Mouse (Mus musculus) midbrain, embryonic 14.5 days (tissue): ENCODE measurements around the gene Plk4. TPM values are rescaled to one million over a fixed set of nuclear protein-coding genes. Genes with fewer than 3 reads are reported as not detected.

Experiments used
- ATAC-seq: fragments of 200-750 bp; cut with Nextera tagmentation; 2 replicates; pipeline ENCODE4 v1.8.0; 2017; ENCODE audit warnings: moderate number of reproducible peaks, moderate library complexity; ENCODE audit not compliant: low FRiP score, low TSS enrichment
- DNase-seq: peaks from one replicate; pipeline ENCODE4 v3.0.0-alpha.2; 2015
- H3K27ac ChIP-seq: fragments of 300-500 bp; sonication (generic); replicated peaks from 2 replicates; pipeline ENCODE4 v1.5.1; 2014; ENCODE audit warnings: mild to moderate bottlenecking, low read depth, low read length, moderate library complexity
- H3K27me3 ChIP-seq: fragments of 300-500 bp; sonication (generic); 2 replicates; pipeline ENCODE4 v1.6.1; 2014; ENCODE audit warnings: low read length, control low read depth, mixed read lengths; ENCODE audit not compliant: control insufficient read depth, insufficient read depth
- H3K36me3 ChIP-seq: fragments of 300-500 bp; sonication (generic); 2 replicates; pipeline ENCODE4 v1.6.1; 2014; ENCODE audit warnings: low read length, control low read depth; ENCODE audit not compliant: control insufficient read depth, insufficient read depth
- H3K4me1 ChIP-seq: fragments of 300-500 bp; sonication (generic); 2 replicates; pipeline ENCODE4 v1.6.1; 2014; ENCODE audit warnings: mild to moderate bottlenecking, antibody characterized with exemption, low read length, control low read depth; ENCODE audit not compliant: control insufficient read depth, insufficient read depth
- H3K4me2 ChIP-seq: fragments of 300-500 bp; sonication (generic); 2 replicates; pipeline ENCODE4 v1.6.1; 2014; ENCODE audit warnings: mild to moderate bottlenecking, low read length, moderate library complexity
- H3K4me3 ChIP-seq: fragments of 300-500 bp; sonication (generic); replicated peaks from 2 replicates; pipeline ENCODE4 v1.5.1; 2014; ENCODE audit warnings: low read depth, low read length
- H3K9ac ChIP-seq: fragments of 300-500 bp; sonication (generic); replicated peaks from 2 replicates; pipeline ENCODE4 v1.6.1; 2014; ENCODE audit warnings: mild to moderate bottlenecking, low read length, moderate library complexity
- H3K9me3 ChIP-seq: fragments of 300-500 bp; sonication (generic); 2 replicates; pipeline ENCODE4 v1.6.1; 2016; ENCODE audit warnings: low read length, control low read depth, mixed read lengths; ENCODE audit not compliant: control insufficient read depth
- WGBS: fragments of 180-500 bp; shearing (Covaris S2); extraction: QIAGEN DNeasy Blood & Tissue Kit; methylation state at CpG from one replicate; pipeline ENCODE4 v1.1.7; 2014; 5-methylcytosine and 5-hydroxymethylcytosine counted together
- polyA plus RNA-seq: library from polyadenylated mRNA; unstranded; fragments of >200 nt; fragmentation: Nextera tagmentation; extraction: Ambion mirVana; gene quantifications from 2 replicates; pipeline ENCODE4 v1.2.1, GENCODE M21; 2014

Plk4 gene
- polyA plus RNA-seq = 10.5 and 16.3 TPM in 2 replicates

DNA sequence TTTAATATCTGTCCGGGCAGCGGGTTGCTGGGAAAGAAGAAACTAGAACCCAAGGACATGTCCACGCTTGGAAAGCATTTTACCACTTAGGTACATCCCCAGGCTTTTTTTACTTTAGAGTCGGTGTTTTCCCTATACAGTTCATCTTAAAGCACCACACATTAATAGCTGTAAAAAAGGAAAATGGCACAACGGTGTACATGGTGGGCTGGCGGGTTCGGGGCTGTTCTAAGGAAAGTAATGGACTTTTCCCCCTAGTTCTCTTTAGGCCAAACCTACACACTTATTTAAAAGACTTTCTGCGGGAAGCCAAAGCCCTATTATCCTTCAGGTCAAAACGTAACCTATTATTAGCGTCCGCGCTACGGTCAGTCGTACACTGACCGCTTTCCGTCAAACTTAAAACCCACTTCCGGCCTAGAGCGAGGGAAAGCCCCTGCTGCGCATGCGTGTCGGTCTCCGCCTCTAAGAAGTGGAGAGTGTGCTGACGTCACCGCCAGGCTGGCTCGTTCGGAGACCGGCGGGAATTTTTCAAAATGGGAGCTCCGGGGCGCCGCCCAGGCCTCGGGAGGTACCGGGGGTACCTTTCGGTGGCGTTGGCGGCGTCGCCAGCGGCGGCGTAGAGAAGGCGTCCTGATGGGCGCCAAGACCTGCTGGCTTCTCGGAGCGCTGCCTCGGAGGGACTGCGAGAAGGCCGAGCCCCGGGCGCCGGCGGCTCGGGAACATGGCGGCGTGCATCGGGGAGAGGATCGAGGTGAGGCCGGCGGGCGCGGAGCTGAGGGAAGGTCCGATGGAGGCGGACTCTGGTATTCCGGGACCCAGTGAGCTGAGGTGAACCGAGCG lies at the start of gene Plk4:
Gene Plk4 (plus strand): TSS at position 490 of the 843 bp plus-strand sequence.
- H3K4me1 ChIP-seq = no peaks in the 10 kb centered on the region; the same call in 1 of the 2 replicates
- no peaks in the 10 kb centered on the region for H3K27me3 ChIP-seq
- peak within 1 kb of the TSS; percentile 96 for H3K4me3 ChIP-seq
- H3K4me2 ChIP-seq = peak within 1 kb of the TSS; percentile 97
- 2% methylated on average over 66 of the region's 66 CpGs for WGBS
- H3K9me3 ChIP-seq = no peaks in the 10 kb centered on the region
- H3K27ac ChIP-seq = peak within 1 kb of the TSS; percentile 26; the same call in 1 of the 2 replicates
- no peaks in the 10 kb centered on the region for H3K36me3 ChIP-seq
- peak within 1 kb of the TSS; percentile 72 for H3K9ac ChIP-seq
- peak; percentile 95 for ATAC-seq
- peak; percentile 99 for DNase-seq

DNA sequence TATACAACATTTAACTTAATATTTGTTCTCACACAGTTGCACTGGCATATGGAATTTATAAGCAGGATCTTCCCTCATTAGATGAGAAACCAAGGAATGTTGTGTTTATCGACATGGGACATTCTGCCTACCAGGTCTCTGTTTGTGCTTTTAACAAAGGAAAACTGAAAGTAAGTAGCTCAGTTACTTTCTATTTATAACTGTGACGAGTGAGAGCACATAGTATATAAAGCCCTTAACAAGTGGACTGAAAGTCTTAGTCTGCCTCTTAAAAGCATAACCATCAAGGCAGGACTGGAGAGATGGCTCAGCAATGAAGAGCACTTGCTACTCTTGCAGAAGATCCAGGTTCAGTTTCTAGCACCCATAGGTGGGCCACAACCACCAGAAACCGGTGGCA lies 39.1 kb upstream of the Plk4 start:
- peaks cover 63% of the 10 kb centered on the region for H3K36me3 ChIP-seq

DNA sequence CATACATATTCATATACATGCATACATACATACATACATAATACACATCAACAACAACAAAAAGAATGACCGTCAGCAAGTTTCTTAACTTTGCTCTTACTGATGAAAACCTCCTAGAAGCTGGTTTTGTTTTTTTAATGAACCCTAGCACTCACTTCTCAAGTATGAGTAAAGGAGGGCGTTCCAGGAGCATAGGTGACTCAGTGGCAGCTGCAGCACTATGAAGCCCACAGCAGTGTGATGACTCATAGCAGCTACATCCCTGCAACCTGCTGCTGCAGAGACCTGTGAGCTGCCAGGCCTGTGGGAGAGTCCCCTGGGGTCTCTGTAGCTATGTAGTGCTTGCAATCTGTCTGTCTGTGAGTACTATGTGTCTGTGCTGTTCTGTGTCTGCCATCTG lies 38.5 kb upstream of the Plk4 start:
- DNase-seq (no peak), ATAC-seq (no peak)
- WGBS = 94% methylated on average over 2 of the region's 2 CpGs
- no peak overlapping the region for H3K9ac ChIP-seq
- peaks cover 63% of the 10 kb centered on the region for H3K36me3 ChIP-seq
- no peaks in the 10 kb centered on the region for H3K27me3 ChIP-seq
- no peak overlapping the region for H3K4me3 ChIP-seq
- no peaks in the 10 kb centered on the region for H3K9me3 ChIP-seq
- H3K4me1 ChIP-seq = no peaks in the 10 kb centered on the region
- no peak overlapping the region for H3K27ac ChIP-seq
- no peak overlapping the region for H3K4me2 ChIP-seq

More for the DNA sequence above, 39.1 kb upstream of the Plk4 start:
- no peak for ATAC-seq
- 96% methylated on average over 3 of the region's 3 CpGs for WGBS
- DNase-seq = no peak
- no peak overlapping the region for H3K9ac ChIP-seq
- H3K4me2 ChIP-seq = no peak overlapping the region
- no peak overlapping the region for H3K4me3 ChIP-seq
- no peak overlapping the region for H3K27ac ChIP-seq
- H3K9me3 ChIP-seq = no peaks in the 10 kb centered on the region
- no peaks in the 10 kb centered on the region for H3K27me3 ChIP-seq
- no peaks in the 10 kb centered on the region for H3K4me1 ChIP-seq

DNA sequence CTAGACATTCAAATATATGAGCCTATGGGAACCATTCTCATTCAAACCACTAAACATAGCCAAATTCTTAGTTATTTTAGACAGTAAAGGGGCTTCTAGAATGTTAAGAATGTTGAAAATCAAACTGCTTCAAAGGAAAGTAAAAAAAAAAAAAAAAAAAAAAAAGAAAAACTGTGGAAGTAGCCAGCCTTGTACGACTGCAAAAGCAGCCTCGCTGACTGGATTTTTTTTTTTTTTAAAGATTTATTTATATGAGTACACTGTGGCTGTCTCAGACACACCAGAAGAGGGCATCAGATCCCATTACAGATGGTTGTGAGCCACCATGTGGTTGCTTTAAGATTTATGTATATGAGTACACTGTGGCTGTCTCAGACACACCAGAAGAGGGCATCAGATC lies 6.0 kb upstream of the Plk4 start:
- Histone ChIP-seq H3K4me2 (no peak overlapping the region), H3K27me3 (no peaks in the 10 kb centered on the region), H3K36me3 (peaks cover 21% of the 10 kb centered on the region), H3K9me3 (no peaks in the 10 kb centered on the region), H3K4me3 (no peak overlapping the region), H3K9ac (no peak overlapping the region), H3K27ac (no peak overlapping the region), H3K4me1 (no peaks in the 10 kb centered on the region)
- no peak for DNase-seq
- no peak for ATAC-seq
- WGBS = 98% methylated on average over 2 of the region's 2 CpGs

- DNase-seq = no peak
- 85% methylated on average over 1 of the region's 1 CpGs for WGBS
- H3K9ac ChIP-seq = no peak overlapping the region
- no peaks in the 10 kb centered on the region for H3K9me3 ChIP-seq
- H3K4me2 ChIP-seq = no peak overlapping the region
- H3K36me3 ChIP-seq = no peaks in the 10 kb centered on the region
- H3K27ac ChIP-seq = no peak overlapping the region
- no peak for ATAC-seq
- no peaks in the 10 kb centered on the region; the same call in 1 of the 2 replicates for H3K4me1 ChIP-seq
- H3K27me3 ChIP-seq = no peaks in the 10 kb centered on the region
- no peak overlapping the region for H3K4me3 ChIP-seq
These were observed 1.8 kb upstream of the Plk4 start for GRCm38 (mm10) chr3:40798054-40798453.

GRCm38 (mm10) chr3:40798500-40798899 lies 1.3 kb upstream of the Plk4 start:
- DNase-seq = peak; percentile 70

DNA sequence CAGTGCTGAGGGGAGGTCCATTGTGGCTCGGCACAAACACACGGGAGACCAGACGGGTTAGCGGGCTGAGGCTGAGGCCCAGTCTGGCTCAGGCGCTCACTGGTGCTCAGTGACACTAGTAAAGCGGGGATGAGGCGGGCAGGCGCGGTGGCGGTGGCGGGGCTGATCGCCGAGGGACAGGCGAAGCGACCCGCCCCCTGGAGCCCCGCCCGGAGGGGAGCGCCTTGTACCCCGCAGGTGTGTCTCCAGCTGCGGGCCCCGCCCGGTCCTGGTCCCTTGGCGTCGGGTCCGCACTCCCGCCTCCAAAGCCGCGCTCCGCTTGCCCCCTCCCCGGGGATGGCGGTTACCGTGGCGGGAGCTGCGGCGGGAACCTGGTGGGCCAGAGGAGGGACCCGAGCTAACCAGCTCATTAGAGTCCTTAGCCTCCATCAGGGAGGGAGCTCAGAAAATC lies 579 bp downstream of the Plk4 start:
- Histone ChIP-seq H3K4me2 (peak overlapping the region; percentile 97), H3K4me1 (no peaks in the 10 kb centered on the region; the same call in 1 of the 2 replicates), H3K9me3 (no peaks in the 10 kb centered on the region), H3K9ac (peak overlapping the region; percentile 72), H3K4me3 (peak overlapping the region; percentile 96), H3K27ac (peak overlapping the region; percentile 26; the same call in 1 of the 2 replicates), H3K36me3 (0 out of 2 replicates have a peak, but pooled peaks cover 5% of the 10 kb centered on the region), H3K27me3 (no peaks in the 10 kb centered on the region)
- under 1% methylated on average over 37 of the region's 37 CpGs for WGBS
- DNase-seq (no peak), ATAC-seq (peak; percentile 70)

More at GRCm38 (mm10) chr3:40798500-40798899, 1.3 kb upstream of the Plk4 start:
- no peak; the same call in 1 of the 2 replicates for ATAC-seq
- H3K4me1 ChIP-seq = no peaks in the 10 kb centered on the region; the same call in 1 of the 2 replicates
- no peak overlapping the region for H3K9ac ChIP-seq
- H3K9me3 ChIP-seq = no peaks in the 10 kb centered on the region
- no peaks in the 10 kb centered on the region for H3K36me3 ChIP-seq
- H3K27me3 ChIP-seq = no peaks in the 10 kb centered on the region
- H3K4me3 ChIP-seq = no peak overlapping the region
- 34% methylated on average over 7 of the region's 7 CpGs for WGBS
- no peak overlapping the region for H3K27ac ChIP-seq
- no peak overlapping the region for H3K4me2 ChIP-seq

DNA sequence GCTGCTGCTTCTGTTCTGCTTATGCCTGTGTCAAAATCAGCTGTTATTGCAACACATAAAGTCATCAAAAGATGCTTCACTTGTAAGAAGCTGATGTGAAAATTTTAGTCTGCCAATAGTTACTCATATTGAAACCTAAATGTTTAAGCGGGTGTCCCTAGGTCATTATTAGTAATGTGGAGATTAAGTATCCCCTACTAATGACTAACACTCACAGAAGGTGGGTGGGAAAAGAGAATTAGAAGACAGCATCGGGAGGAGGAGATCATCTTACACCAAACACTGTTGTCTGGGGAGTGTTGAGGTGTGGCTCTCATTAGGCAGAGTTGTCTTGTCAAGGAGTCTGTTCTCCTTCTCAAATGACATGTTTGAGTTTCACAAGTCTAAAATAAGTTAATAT lies 7.1 kb downstream of the Plk4 start:
- ATAC-seq = no peak
- Histone ChIP-seq H3K4me1 (no peaks in the 10 kb centered on the region), H3K27me3 (no peaks in the 10 kb centered on the region), H3K27ac (no peak overlapping the region), H3K36me3 (peaks cover 34% of the 10 kb centered on the region), H3K4me3 (no peak overlapping the region), H3K9ac (no peak overlapping the region), H3K9me3 (no peaks in the 10 kb centered on the region), H3K4me2 (no peak overlapping the region)
- no peak for DNase-seq
- WGBS = 79% methylated on average over 2 of the region's 2 CpGs
